Mouse (Mus musculus) layer of hippocampus, adult 9-10 months (tissue): ENCODE measurements around the gene Arhgap19.

Source experiments
- DNase-seq: peaks from one replicate; pipeline ENCODE4 v3.0.0; 2022; ENCODE audit warnings: low spot score

The Arhgap19 gene

GRCm38 (mm10) chr19:41831718-41832391 lies 30.0 kb upstream of the Arhgap19 start:
- no peak for DNase-seq

- no peak for DNase-seq
Observed at GRCm38 (mm10) chr19:41831101-41831570, 29.3 kb upstream of the Arhgap19 start.

- no peak for DNase-seq
Observed at GRCm38 (mm10) chr19:41830106-41831031, 28.5 kb upstream of the Arhgap19 start.

- DNase-seq, result peak; percentile 90
Observed at GRCm38 (mm10) chr19:41829381-41830105, 27.7 kb upstream of the Arhgap19 start, which contains the start of gene Frat1. Frat1 (plus strand) TSS chr19:41829970.

- no peak for DNase-seq
Observed at GRCm38 (mm10) chr19:41828941-41829340, 27.1 kb upstream of the Arhgap19 start.

- no peak for DNase-seq
Observed at GRCm38 (mm10) chr19:41826529-41826928, 24.7 kb upstream of the Arhgap19 start.

GRCm38 (mm10) chr19:41824950-41825349 lies 23.1 kb upstream of the Arhgap19 start:
- no peak for DNase-seq

- DNase-seq, result no peak
Observed at GRCm38 (mm10) chr19:41822589-41822988, 20.7 kb upstream of the Arhgap19 start.

- DNase-seq, result no peak
Observed at GRCm38 (mm10) chr19:41821436-41821835, 19.6 kb upstream of the Arhgap19 start.

GRCm38 (mm10) chr19:41818749-41819148 lies 16.9 kb upstream of the Arhgap19 start:
- no peak for DNase-seq

GRCm38 (mm10) chr19:41817325-41817724 lies 15.5 kb upstream of the Arhgap19 start:
- no peak for DNase-seq

- DNase-seq, result no peak
Observed at GRCm38 (mm10) chr19:41816915-41817314, 15.1 kb upstream of the Arhgap19 start.

GRCm38 (mm10) chr19:41816410-41816809 lies 14.6 kb upstream of the Arhgap19 start:
- DNase-seq, result no peak

- DNase-seq, result no peak
Observed at GRCm38 (mm10) chr19:41813374-41813773, 11.5 kb upstream of the Arhgap19 start.

GRCm38 (mm10) chr19:41812525-41812924 lies 10.7 kb upstream of the Arhgap19 start:
- DNase-seq, result no peak

GRCm38 (mm10) chr19:41810074-41810473 lies 8.2 kb upstream of the Arhgap19 start:
- DNase-seq, result no peak

GRCm38 (mm10) chr19:41808104-41808634 lies 6.3 kb upstream of the Arhgap19 start:
- DNase-seq, result no peak

GRCm38 (mm10) chr19:41807497-41807896 lies 5.7 kb upstream of the Arhgap19 start:
- DNase-seq, result no peak

GRCm38 (mm10) chr19:41805831-41806230 lies 4.0 kb upstream of the Arhgap19 start:
- no peak for DNase-seq

- DNase-seq, result no peak
Observed at GRCm38 (mm10) chr19:41803322-41803721, 1.5 kb upstream of the Arhgap19 start.

GRCm38 (mm10) chr19:41800986-41801741 lies 683 bp downstream of the Arhgap19 start:
- DNase-seq, result no peak
